Comparison of ENCODE assay signal across 9 mouse cellular contexts in the genomic region with DNA sequence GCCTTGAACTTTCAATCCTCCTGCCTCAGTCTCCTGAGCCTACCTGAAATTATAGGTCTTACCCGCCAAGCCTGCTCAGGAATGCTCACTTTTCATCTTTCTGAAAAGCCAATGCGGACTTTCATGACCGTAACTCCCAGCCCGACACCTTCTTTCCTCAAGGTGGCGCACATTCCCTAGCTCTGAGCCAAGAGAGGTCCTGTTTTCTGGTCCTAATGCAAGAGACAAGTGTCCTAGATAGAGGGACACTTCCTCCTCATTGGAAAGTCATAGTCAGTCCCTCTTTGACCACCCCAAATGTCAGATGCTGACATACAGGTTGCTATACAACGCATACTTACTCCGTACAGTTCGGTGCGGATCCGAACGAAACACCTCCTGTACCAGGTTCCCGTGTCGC.
A peak's percentile ranks its signal among the peaks of the same experiment; 100 is the strongest.
DNase-seq lines count a peak whose midpoint lies in the region; ATAC-seq and TF ChIP-seq lines count a peak whose summit lies in the region.
"Had no signal": no experiment of that assay in that cellular context is flagged by ENCODE, and none has a peak within 500 bp of the region (broad histone marks: within the 10 kb centered on the region; RNA-seq: fewer than 3 reads in every experiment).

No protein-coding gene starts in this region.

- no peaks in the 10 kb centered on the region; the same call in 1 of the 2 replicates for H3K27me3 ChIP-seq in ES-Bruce4 (ENCODE audit: control insufficient read depth, insufficient read depth, low read length, poor library complexity, severe bottlenecking)
- H3K27me3 ChIP-seq in intestine, embryonic 16.5 days (replicated peaks; ENCODE audit: control insufficient read depth, insufficient read depth, low read length) = no peaks in the 10 kb centered on the region

- no peaks in the 10 kb centered on the region for H3K4me1 ChIP-seq in ES-Bruce4 (ENCODE audit: control insufficient read depth, insufficient read depth, low read length)
- no peaks in the 10 kb centered on the region for H3K4me1 ChIP-seq in intestine, embryonic 16.5 days (ENCODE audit: control insufficient read depth, insufficient read depth, low read length)

- H3K27ac ChIP-seq in layer of hippocampus, adult 2 months = no peak overlapping the region
- H3K27ac ChIP-seq in ES-Bruce4 (ENCODE audit: insufficient read depth, low read length) = no peak overlapping the region
- H3K27ac ChIP-seq in intestine, embryonic 16.5 days (ENCODE audit: low read length) = no peak overlapping the region

- DNase-seq in layer of hippocampus, adult 2 months (ENCODE audit: low spot score in 2 of 2) = no peak
- no peak for DNase-seq in layer of hippocampus, adult 11-12 months (ENCODE audit: low spot score)
- DNase-seq in A20 (ENCODE audit: low read depth, low spot score) = peak; percentile 2
- peak; percentile 69 for DNase-seq in embryo, embryonic 10.5 days (ENCODE audit: low spot score)
- DNase-seq: layer of hippocampus, postnatal 36 days had no signal

- WGBS in intestine, embryonic 16.5 days = 72% methylated on average over 13 of the region's 13 CpGs

- H3K4me3 ChIP-seq in layer of hippocampus, adult 2 months = no peak overlapping the region
- no peak overlapping the region for H3K4me3 ChIP-seq in ES-Bruce4 (ENCODE audit: low read depth, low read length)
- no peak overlapping the region for H3K4me3 ChIP-seq in intestine, embryonic 16.5 days (ENCODE audit: low read length)
- H3K4me3 ChIP-seq: myocyte had no signal

- no peak for ATAC-seq in erythroblast, adult 5-6 weeks (replicated peaks; ENCODE audit: low FRiP score, poor library complexity, severe bottlenecking)
- no peak for ATAC-seq in intestine, embryonic 16.5 days

- no peak for TF ChIP-seq EP300 in ES-Bruce4 (IDR thresholded peaks at IDR 0.05; ENCODE audit: insufficient read depth, low read depth, low read length)

- no peaks in the 10 kb centered on the region for H3K9me3 ChIP-seq in ES-Bruce4 (replicated peaks; ENCODE audit: control insufficient read depth, insufficient read depth, low read length, poor library complexity, severe bottlenecking)
- no peaks in the 10 kb centered on the region for H3K9me3 ChIP-seq in intestine, embryonic 16.5 days (ENCODE audit: control insufficient read depth, low read length)

- H3K4me2 ChIP-seq in intestine, embryonic 16.5 days (ENCODE audit: low read depth, low read length) = no peak overlapping the region

- peak; percentile 75 for TF ChIP-seq CTCF in layer of hippocampus, adult 2 months (conservative IDR thresholded peaks at IDR 0.05)
- peak; percentile 80 for TF ChIP-seq CTCF in ES-Bruce4 (IDR thresholded peaks at IDR 0.05; ENCODE audit: low read depth, low read length)

- H3K9ac ChIP-seq in ES-Bruce4 (ENCODE audit: low read depth, poor library complexity, severe bottlenecking) = no peak overlapping the region
- no peak overlapping the region for H3K9ac ChIP-seq in intestine, embryonic 16.5 days (ENCODE audit: low read depth, low read length)

- no peaks in the 10 kb centered on the region for H3K36me3 ChIP-seq in ES-Bruce4 (ENCODE audit: control insufficient read depth, insufficient read depth, low read length, poor library complexity, severe bottlenecking)
- no peaks in the 10 kb centered on the region for H3K36me3 ChIP-seq in intestine, embryonic 16.5 days (ENCODE audit: control insufficient read depth, insufficient read depth, low read length)

- no peak for TF ChIP-seq POLR2A in ES-Bruce4 (IDR thresholded peaks at IDR 0.05; ENCODE audit: insufficient read depth, low read length)

Comparison
In these comparisons a context has a peak if more than half of its experiments do, and no peak if none do; other contexts are left out.
1. DNase-seq: peak in A20 (single experiment) and embryo, embryonic 10.5 days (single experiment); none in layer of hippocampus, adult 2 months (0 of 2) and layer of hippocampus, adult 11-12 months (single experiment).